Mouse (Mus musculus) hindbrain, embryonic 11.5 days (tissue): ENCODE data around the gene Miga1. TPM values are rescaled to one million over a fixed set of nuclear protein-coding genes. Genes with fewer than 3 reads are reported as not detected.

Source experiments
- ATAC-seq: fragments of 200-750 bp; cut with Nextera tagmentation; 2 replicates; pipeline ENCODE4 v1.8.0; 2017; ENCODE audit warnings: mild to moderate bottlenecking, moderate TSS enrichment, moderate library complexity; ENCODE audit not compliant: low FRiP score
- DNase-seq: peaks from one replicate; pipeline ENCODE4 v3.0.0-alpha.2; 2015; ENCODE audit warnings: low spot score
- H3K27ac ChIP-seq: fragments of 300-500 bp; sonication (generic); 2 replicates; pipeline ENCODE4 v1.5.1; 2014; ENCODE audit warnings: mild to moderate bottlenecking, low read depth, low read length
- H3K27me3 ChIP-seq: fragments of 300-500 bp; sonication (generic); 2 replicates; pipeline ENCODE4 v1.6.1; 2014; ENCODE audit warnings: mild to moderate bottlenecking, low read length, moderate library complexity, mixed read lengths; ENCODE audit not compliant: control insufficient read depth, insufficient read depth
- H3K36me3 ChIP-seq: fragments of 300-500 bp; sonication (generic); 2 replicates; pipeline ENCODE4 v1.6.1; 2014; ENCODE audit warnings: mild to moderate bottlenecking, low read length, moderate library complexity, mixed read lengths; ENCODE audit not compliant: control insufficient read depth, insufficient read depth
- H3K4me1 ChIP-seq: fragments of 300-500 bp; sonication (generic); replicated peaks from 2 replicates; pipeline ENCODE4 v1.6.1; 2014; ENCODE audit warnings: low read length, mixed read lengths; ENCODE audit not compliant: control insufficient read depth, insufficient read depth
- H3K4me2 ChIP-seq: fragments of 300-500 bp; sonication (generic); replicated peaks from 2 replicates; pipeline ENCODE4 v1.6.1; 2014; ENCODE audit warnings: mild to moderate bottlenecking, low read depth, low read length
- H3K4me3 ChIP-seq: fragments of 300-500 bp; sonication (generic); 2 replicates; pipeline ENCODE4 v1.5.1; 2014; ENCODE audit warnings: low read depth, low read length
- H3K9ac ChIP-seq: fragments of 300-500 bp; sonication (generic); 2 replicates; pipeline ENCODE4 v1.6.1; 2014; ENCODE audit warnings: low read depth, low read length
- H3K9me3 ChIP-seq: fragments of 300-500 bp; sonication (generic); 2 replicates; pipeline ENCODE4 v1.6.1; 2016; ENCODE audit warnings: low read length; ENCODE audit not compliant: control insufficient read depth
- WGBS: fragments of 180-500 bp; shearing (Covaris S2); extraction: QIAGEN DNeasy Blood & Tissue Kit; methylation state at CpG from one replicate; pipeline ENCODE4 v1.1.7; 2014; 5-methylcytosine and 5-hydroxymethylcytosine counted together
- polyA plus RNA-seq: library from polyadenylated mRNA; unstranded; fragments of >200 nt; fragmentation: Nextera tagmentation; extraction: Ambion mirVana; gene quantifications from 2 replicates; pipeline ENCODE4 v1.2.1, GENCODE M21; 2014

The Miga1 gene
- polyA plus RNA-seq, 1 experiment from 2014 or later = 21.4 TPM

DNA sequence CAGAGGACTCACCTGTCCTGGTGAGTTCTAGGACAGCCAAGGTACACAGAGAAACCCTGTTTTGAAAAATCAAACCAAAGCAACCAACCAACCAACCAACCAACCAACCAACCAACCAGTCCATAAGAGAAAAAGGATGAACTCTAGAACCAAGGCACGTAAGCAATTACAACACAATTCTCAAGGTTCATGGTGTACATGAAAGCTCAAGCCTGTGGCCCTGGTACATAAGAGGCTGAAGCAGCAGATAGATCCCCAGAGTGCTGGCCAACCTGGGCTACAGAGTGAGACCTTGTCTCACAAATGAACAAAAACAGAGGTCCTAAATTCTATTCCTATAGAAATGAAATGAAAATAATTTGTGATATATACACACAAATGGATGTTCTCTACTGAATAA, 55.9 kb downstream of the Miga1 start:
- 0 out of 2 replicates have a peak, but pooled peaks cover 2% of the 10 kb centered on the region for H3K36me3 ChIP-seq
- ATAC-seq (no peak), DNase-seq (no peak)
- H3K27ac ChIP-seq = no peak overlapping the region
- H3K9ac ChIP-seq = no peak overlapping the region
- H3K9me3 ChIP-seq = no peaks in the 10 kb centered on the region
- H3K4me2 ChIP-seq = no peak overlapping the region
- H3K4me1 ChIP-seq = no peaks in the 10 kb centered on the region
- H3K27me3 ChIP-seq = no peaks in the 10 kb centered on the region
- WGBS = 90% methylated on average over 1 of the region's 1 CpGs
- no peak overlapping the region for H3K4me3 ChIP-seq

DNA sequence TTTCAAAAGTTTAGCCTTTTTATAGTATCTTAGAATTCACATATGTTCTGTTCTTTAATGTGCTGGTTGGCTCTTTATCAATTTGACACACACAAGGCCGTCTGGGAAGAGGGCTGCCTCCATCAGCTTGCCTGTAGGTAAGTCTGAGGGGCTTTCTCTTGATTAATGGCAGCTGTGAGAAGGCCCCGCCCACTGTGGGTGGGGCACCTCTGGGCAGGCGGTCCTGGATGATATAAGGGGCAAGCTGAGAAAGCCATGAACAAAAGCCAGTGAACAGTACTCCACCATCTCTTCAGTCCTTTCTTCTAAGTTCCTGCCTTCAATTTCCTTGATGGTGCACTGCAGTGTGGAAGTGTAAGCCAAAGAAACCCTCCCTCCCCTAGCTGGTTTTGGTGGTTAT, 58.1 kb downstream of the Miga1 start:
- WGBS = 50% methylated on average over 3 of the region's 3 CpGs
- Histone ChIP-seq H3K4me3 (no peak overlapping the region), H3K4me2 (no peak overlapping the region), H3K9ac (no peak overlapping the region), H3K9me3 (no peaks in the 10 kb centered on the region), H3K4me1 (no peaks in the 10 kb centered on the region), H3K27ac (no peak overlapping the region), H3K27me3 (no peaks in the 10 kb centered on the region), H3K36me3 (no peaks in the 10 kb centered on the region)
- ATAC-seq (no peak), DNase-seq (no peak)

DNA sequence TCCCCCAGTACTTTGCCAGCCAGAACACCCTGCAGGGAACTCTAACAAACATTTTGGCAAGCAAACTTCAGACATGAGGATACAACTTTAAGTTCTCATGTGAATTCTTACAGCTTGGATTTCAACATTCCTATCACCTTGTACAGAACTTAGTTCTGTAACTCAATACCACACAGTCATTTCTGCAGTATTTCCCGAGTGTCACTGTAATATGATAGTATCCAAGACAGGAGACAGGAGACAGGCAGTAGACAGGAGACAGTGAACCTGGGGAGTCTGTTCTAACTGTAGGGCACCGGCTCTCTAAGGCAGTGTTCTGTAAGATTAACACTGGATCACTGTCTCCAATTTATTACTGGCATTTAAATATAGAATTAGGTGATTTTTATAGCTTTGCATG, 61.8 kb downstream of the Miga1 start:
- no peak overlapping the region for H3K27ac ChIP-seq
- no peaks in the 10 kb centered on the region for H3K9me3 ChIP-seq
- no peak for ATAC-seq
- no peak overlapping the region for H3K4me3 ChIP-seq
- 70% methylated on average over 2 of the region's 2 CpGs for WGBS
- no peaks in the 10 kb centered on the region for H3K27me3 ChIP-seq
- H3K9ac ChIP-seq = no peak overlapping the region
- 0 out of 2 replicates have a peak, but pooled peaks cover 4% of the 10 kb centered on the region for H3K36me3 ChIP-seq
- no peak overlapping the region for H3K4me2 ChIP-seq
- no peak for DNase-seq
- no peaks in the 10 kb centered on the region for H3K4me1 ChIP-seq

DNA sequence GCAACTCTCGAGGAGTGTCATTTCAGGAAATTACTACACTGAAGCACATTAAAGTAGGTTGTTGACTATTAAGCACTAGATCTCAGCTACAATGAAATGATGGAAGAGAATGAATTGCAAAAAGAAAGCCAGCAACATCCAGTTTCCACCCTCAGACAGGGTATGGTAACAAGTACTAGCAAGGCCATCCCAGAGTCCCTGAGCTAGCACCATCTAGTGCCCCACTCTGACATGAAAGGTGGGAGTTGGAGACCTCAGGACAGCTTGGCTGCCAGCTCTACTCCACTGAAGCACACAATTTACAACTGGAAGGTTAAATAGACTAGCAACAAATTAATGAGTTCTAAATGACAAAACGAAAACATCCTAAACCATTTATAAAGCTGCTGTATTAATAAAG, 62.3 kb downstream of the Miga1 start:
- DNase-seq = no peak
- WGBS = 88% methylated on average over 2 of the region's 2 CpGs

DNA sequence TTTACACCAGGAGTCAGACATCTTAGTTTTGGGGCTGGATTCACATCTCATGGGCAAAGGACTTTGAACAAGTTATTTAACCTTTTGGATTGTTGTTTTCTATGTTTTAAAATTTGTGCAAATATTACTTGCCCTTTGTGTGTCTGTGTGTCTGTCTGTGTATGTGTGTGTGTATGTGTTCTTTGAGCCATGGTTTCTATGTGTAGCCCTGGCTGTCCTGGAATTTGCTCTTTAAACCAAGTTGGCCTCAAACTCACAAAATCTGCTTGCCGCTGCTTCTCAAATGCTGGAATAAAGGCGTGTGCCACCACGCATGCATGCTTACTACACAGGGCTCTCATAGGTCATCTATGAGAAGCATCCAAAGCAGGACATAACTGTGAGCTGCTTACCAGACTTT, 63.3 kb downstream of the Miga1 start:
- Histone ChIP-seq H3K4me1 (no peaks in the 10 kb centered on the region), H3K4me2 (no peak overlapping the region), H3K4me3 (no peak overlapping the region), H3K27me3 (no peaks in the 10 kb centered on the region), H3K9ac (no peak overlapping the region), H3K27ac (no peak overlapping the region), H3K36me3 (0 out of 2 replicates have a peak, but pooled peaks cover 4% of the 10 kb centered on the region), H3K9me3 (no peaks in the 10 kb centered on the region)
- ATAC-seq = no peak
- WGBS = 99% methylated on average over 3 of the region's 3 CpGs
- no peak for DNase-seq

More for the DNA sequence above, 62.3 kb downstream of the Miga1 start:
- H3K4me1 ChIP-seq = no peaks in the 10 kb centered on the region
- no peaks in the 10 kb centered on the region for H3K9me3 ChIP-seq
- H3K36me3 ChIP-seq = 0 out of 2 replicates have a peak, but pooled peaks cover 4% of the 10 kb centered on the region
- H3K27ac ChIP-seq = no peak overlapping the region
- H3K9ac ChIP-seq = no peak overlapping the region
- ATAC-seq = no peak
- H3K4me3 ChIP-seq = no peak overlapping the region
- H3K4me2 ChIP-seq = no peak overlapping the region
- no peaks in the 10 kb centered on the region for H3K27me3 ChIP-seq

DNA sequence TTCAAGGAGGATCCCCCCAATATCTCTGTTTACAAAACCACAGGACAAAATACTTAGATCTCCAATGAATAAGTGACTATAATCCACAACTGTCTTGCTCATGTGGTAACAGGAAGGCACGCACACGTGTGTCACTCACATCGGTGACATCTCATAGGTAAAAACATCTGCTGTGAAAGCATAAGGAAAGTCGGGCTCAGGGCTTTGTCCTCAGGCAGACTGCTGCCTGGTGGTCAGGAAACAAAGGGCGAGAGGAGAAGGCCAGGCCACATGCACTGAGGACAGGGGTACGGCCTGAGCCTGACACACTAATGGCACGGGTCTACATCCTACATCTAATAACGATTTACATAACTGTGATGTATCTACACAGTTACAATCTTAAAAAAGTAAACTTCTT, 65.2 kb downstream of the Miga1 start:
- Histone ChIP-seq H3K36me3 (0 out of 2 replicates have a peak, but pooled peaks cover 4% of the 10 kb centered on the region), H3K4me2 (no peak overlapping the region), H3K4me1 (no peaks in the 10 kb centered on the region), H3K27ac (no peak overlapping the region), H3K9me3 (no peaks in the 10 kb centered on the region), H3K4me3 (no peak overlapping the region), H3K27me3 (no peaks in the 10 kb centered on the region), H3K9ac (no peak overlapping the region)
- ATAC-seq = no peak
- DNase-seq = no peak
- 74% methylated on average over 8 of the region's 8 CpGs for WGBS

DNA sequence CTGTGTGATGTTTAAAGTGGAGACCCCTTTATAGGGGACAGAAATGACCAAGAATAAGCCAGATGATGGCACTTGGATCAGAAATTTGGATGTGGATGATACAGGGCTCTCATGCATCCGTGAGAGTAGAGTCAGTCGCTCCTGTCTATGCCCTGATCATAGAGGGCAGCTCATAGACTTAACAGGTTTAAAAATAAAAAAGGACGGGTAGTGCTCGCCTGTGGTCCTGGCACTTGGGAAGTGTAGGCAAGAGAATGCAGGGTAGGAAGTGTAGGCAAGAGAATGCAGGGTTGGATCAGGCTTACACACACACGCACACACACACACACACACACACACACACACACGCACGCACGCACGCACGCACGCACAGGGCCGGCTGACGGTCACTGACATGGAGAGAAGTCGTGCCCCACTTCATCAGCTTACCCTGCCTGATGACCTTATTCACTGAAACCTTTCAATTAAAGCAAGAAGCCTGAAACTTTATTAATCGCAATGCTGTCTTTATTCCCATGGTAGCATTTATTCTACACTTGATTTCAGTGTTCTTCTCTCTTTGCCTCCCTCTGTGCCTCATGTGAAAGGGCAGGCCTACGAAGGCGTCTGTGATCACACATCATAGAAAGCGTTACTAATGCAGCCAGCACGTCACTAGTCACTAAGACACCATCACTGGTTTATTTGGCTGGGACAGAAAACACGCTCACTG, 67.1 kb downstream of the Miga1 start:
- H3K27ac ChIP-seq = no peak overlapping the region
- H3K9ac ChIP-seq = no peak overlapping the region
- H3K27me3 ChIP-seq = no peaks in the 10 kb centered on the region
- H3K4me2 ChIP-seq = no peak overlapping the region
- 0 out of 2 replicates have a peak, but pooled peaks cover 4% of the 10 kb centered on the region for H3K36me3 ChIP-seq
- H3K9me3 ChIP-seq = no peaks in the 10 kb centered on the region
- DNase-seq (no peak), ATAC-seq (no peak)
- no peak overlapping the region for H3K4me3 ChIP-seq
- no peaks in the 10 kb centered on the region for H3K4me1 ChIP-seq
- WGBS = 80% methylated on average over 20 of the region's 20 CpGs

DNA sequence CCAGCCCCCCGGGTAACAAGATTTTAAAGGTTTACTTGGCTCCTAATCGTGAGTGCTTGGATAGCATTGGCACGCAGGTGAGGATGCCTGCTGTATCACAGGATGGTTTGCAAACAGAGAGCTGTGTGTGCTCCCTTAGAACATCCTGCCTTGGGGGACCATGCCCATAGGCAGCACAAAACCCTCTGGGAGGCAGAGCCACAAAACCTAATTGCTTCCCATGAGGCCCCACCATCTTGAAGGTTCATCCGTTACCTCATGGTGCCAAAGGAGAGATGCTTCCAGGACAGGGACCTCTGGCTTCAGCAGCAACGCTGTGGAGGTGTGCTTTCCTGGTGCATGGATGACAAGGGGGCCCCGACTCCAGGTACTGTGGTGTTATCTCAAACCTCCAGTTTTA, 68.3 kb downstream of the Miga1 start:
- H3K4me1 ChIP-seq = no peaks in the 10 kb centered on the region
- H3K9ac ChIP-seq = no peak overlapping the region
- H3K4me3 ChIP-seq = no peak overlapping the region
- H3K9me3 ChIP-seq = no peaks in the 10 kb centered on the region
- H3K36me3 ChIP-seq = 0 out of 2 replicates have a peak, but pooled peaks cover 4% of the 10 kb centered on the region
- ATAC-seq = no peak
- no peak overlapping the region for H3K27ac ChIP-seq
- H3K27me3 ChIP-seq = no peaks in the 10 kb centered on the region; the same call in 1 of the 2 replicates
- WGBS = 86% methylated on average over 6 of the region's 6 CpGs
- DNase-seq = no peak
- H3K4me2 ChIP-seq = no peak overlapping the region

DNA sequence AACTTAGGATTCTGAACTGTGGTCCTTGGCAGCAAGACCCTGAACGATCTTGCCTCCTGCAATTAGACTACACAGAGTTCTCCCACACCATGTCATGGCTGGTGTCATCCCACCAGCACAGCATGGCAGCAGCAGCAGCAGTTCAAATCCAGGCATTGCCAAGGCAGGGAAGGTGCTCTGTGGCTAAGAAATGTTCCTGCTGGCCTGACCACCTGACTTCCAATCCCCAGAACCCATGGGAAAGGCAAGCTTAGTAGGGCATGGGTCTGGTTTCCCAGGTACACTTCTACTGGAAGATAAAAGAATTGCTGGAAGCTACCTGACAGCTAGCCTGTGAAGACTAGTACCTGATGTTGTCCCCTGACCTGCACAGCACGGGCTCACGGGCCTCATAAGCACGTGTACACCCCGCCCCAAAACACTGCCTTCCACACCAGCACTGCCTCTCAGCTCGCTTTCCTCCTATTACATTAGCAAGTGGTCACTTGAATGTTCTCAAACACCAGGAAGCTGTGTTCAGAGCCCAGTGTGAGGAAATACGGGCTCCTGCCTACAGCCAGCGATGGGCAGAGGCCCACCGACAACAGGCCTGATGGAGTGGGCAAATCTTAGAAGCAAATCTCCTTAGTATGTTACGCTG, 69.0 kb downstream of the Miga1 start:
- ATAC-seq (no peak), DNase-seq (no peak)
- Histone ChIP-seq H3K9me3 (no peaks in the 10 kb centered on the region), H3K9ac (no peak overlapping the region), H3K27me3 (peaks cover 2% of the 10 kb centered on the region; the same call in 1 of the 2 replicates), H3K27ac (no peak overlapping the region), H3K36me3 (0 out of 2 replicates have a peak, but pooled peaks cover under 1% of the 10 kb centered on the region), H3K4me1 (no peaks in the 10 kb centered on the region), H3K4me3 (no peak overlapping the region), H3K4me2 (no peak overlapping the region)
- WGBS = 91% methylated on average over 10 of the region's 10 CpGs
